In genomic region chr3:82998772-82999463, GRCm38 (mm10) we compare ENCODE assay signal across 9 mouse cellular contexts. TPM values are rescaled to one million over a fixed set of nuclear protein-coding genes. Genes with fewer than 3 reads are reported as not detected.
A peak's percentile ranks its signal among the peaks of the same experiment; 100 is the strongest.
DNase-seq lines count a peak whose midpoint lies in the region; ATAC-seq and TF ChIP-seq lines count a peak whose summit lies in the region.
"Had no signal": no experiment of that assay in that cellular context is flagged by ENCODE, and none has a peak within 500 bp of the region (broad histone marks: within the 10 kb centered on the region; RNA-seq: fewer than 3 reads in every experiment).

No protein-coding gene starts in this region.

- no peaks in the 10 kb centered on the region for H3K4me1 ChIP-seq in MEL (ENCODE audit: control insufficient read depth in 1 of 2, insufficient read depth in 2 of 2, low read length in 2 of 2)
- H3K4me1 ChIP-seq in stomach, embryonic 14.5 days (ENCODE audit: control insufficient read depth, insufficient read depth, low read length): peaks cover 3% of the 10 kb centered on the region; the same call in 1 of the 2 replicates

- H3K4me2 ChIP-seq in stomach, embryonic 14.5 days (replicated peaks; ENCODE audit: low read depth, low read length): no peak overlapping the region
- H3K4me2 ChIP-seq: liver, embryonic 15.5 days had no signal

- no peak overlapping the region for H3K4me3 ChIP-seq in MEL (ENCODE audit: control insufficient read depth in 1 of 2, insufficient read depth in 1 of 2, low read depth in 2 of 2, low read length in 2 of 2)
- H3K4me3 ChIP-seq in stomach, embryonic 14.5 days (ENCODE audit: low read depth, low read length): no peak overlapping the region
- H3K4me3 ChIP-seq: liver, embryonic 15.5 days had no signal

- 33% methylated on average over 8 of the region's 8 CpGs for WGBS in stomach, embryonic 14.5 days

- intact Hi-C loops in heart, postnatal 14 days (cut with DNase I): loop anchor here (1.0 kb wide), 1 partner anchor 55 kb away; no protein-coding TSS in a partner anchor

- DNase-seq in adrenal gland, postnatal 10 days: peak; percentile 47
- no peak for DNase-seq in adrenal gland, postnatal 4 days (ENCODE audit: low spot score in 2 of 2)
- DNase-seq in MEL (ENCODE audit: low read depth, low spot score): peak; percentile 60
- DNase-seq in embryo, embryonic 10 days (ENCODE audit: low spot score): peak; percentile 88
- peak; percentile 7 to 57 for DNase-seq in heart, postnatal 14 days
- DNase-seq in layer of hippocampus, adult 18-20 months (ENCODE audit: low spot score in 2 of 2): peak; percentile 48 to 92
- DNase-seq in lung, postnatal 10 days: peak; percentile 71

- no peak for TF ChIP-seq EP300 in MEL (IDR thresholded peaks at IDR 0.05; ENCODE audit: low read depth in 1 of 2, low read length in 2 of 2)

- no peaks in the 10 kb centered on the region for H3K79me2 ChIP-seq in MEL (ENCODE audit: control insufficient read depth, insufficient read depth, low read length, poor library complexity)

- TF ChIP-seq POLR2A in MEL (IDR thresholded peaks at IDR 0.05; ENCODE audit: control insufficient read depth in 1 of 2, insufficient read depth in 1 of 2, low read depth in 1 of 2, low read length in 2 of 2, poor library complexity in 1 of 2): no peak

- no peaks in the 10 kb centered on the region for H3K27me3 ChIP-seq in MEL (ENCODE audit: control insufficient read depth in 1 of 2, insufficient read depth in 2 of 2, low read length in 2 of 2)
- no peaks in the 10 kb centered on the region for H3K27me3 ChIP-seq in stomach, embryonic 14.5 days (ENCODE audit: control insufficient read depth, insufficient read depth, low read length)

- H3K9ac ChIP-seq in MEL (ENCODE audit: control insufficient read depth, low read depth, low read length, poor library complexity, severe bottlenecking): no peak overlapping the region
- no peak overlapping the region for H3K9ac ChIP-seq in stomach, embryonic 14.5 days (replicated peaks; ENCODE audit: low read depth, low read length)
- H3K9ac ChIP-seq: liver, embryonic 15.5 days had no signal

- TF ChIP-seq CTCF in MEL (IDR thresholded peaks at IDR 0.05 in 2 of 3, conservative IDR thresholded peaks at IDR 0.05 in 1 of 3; ENCODE audit: control insufficient read depth in 1 of 3, insufficient read depth in 1 of 3, low read depth in 2 of 3, low read length in 3 of 3, poor library complexity in 1 of 3, severe bottlenecking in 1 of 3): peak in 1 of 3 experiments; percentile 66; a peak in 2 of 6 replicates

- peak; percentile 74 for TF ChIP-seq RAD21 in MEL (IDR thresholded peaks at IDR 0.05; ENCODE audit: low read depth, low read length)

- H3K27ac ChIP-seq in MEL (ENCODE audit: control insufficient read depth, low read depth, low read length): no peak overlapping the region
- no peak overlapping the region for H3K27ac ChIP-seq in stomach, embryonic 14.5 days (ENCODE audit: low read length)
- H3K27ac ChIP-seq: liver, embryonic 15.5 days had no signal

- H3K36me3 ChIP-seq in MEL (ENCODE audit: control insufficient read depth in 1 of 2, insufficient read depth in 2 of 2, low read length in 2 of 2): no peaks in the 10 kb centered on the region
- no peaks in the 10 kb centered on the region for H3K36me3 ChIP-seq in stomach, embryonic 14.5 days (ENCODE audit: control insufficient read depth, insufficient read depth, low read length)
- H3K36me3 ChIP-seq: liver, embryonic 15.5 days had no signal

- peak; percentile 63; the same call in 1 of the 2 replicates for ATAC-seq in stomach, embryonic 14.5 days (ENCODE audit: insufficient number of reproducible peaks, insufficient read depth, low FRiP score, low read depth)

- H3K9me3 ChIP-seq in MEL (replicated peaks; ENCODE audit: insufficient read depth, low read length): no peaks in the 10 kb centered on the region
- H3K9me3 ChIP-seq in stomach, embryonic 14.5 days (ENCODE audit: control insufficient read depth, low read depth, low read length): no peaks in the 10 kb centered on the region
- H3K9me3 ChIP-seq: liver, embryonic 15.5 days had no signal

TF ChIP-seq in MEL, 35 proteins besides CTCF, POLR2A, EP300 and RAD21:
- no peak for TF ChIP-seq ZNF384 (IDR thresholded peaks at IDR 0.05; ENCODE audit: low read depth, low read length)
- TF ChIP-seq UBTF (IDR thresholded peaks at IDR 0.05; ENCODE audit: borderline replicate concordance, insufficient read depth, low read depth, low read length): no peak
- peak; percentile 50 for TF ChIP-seq ZC3H11A (IDR thresholded peaks at IDR 0.05; ENCODE audit: low read depth, low read length)
- peak; percentile 64 for TF ChIP-seq SMC3 (IDR thresholded peaks at IDR 0.05; ENCODE audit: low read depth, low read length)
- no peak for TF ChIP-seq MYB (IDR thresholded peaks at IDR 0.05; ENCODE audit: low read depth, low read length)
- no peak for TF ChIP-seq MEF2A (IDR thresholded peaks at IDR 0.05; ENCODE audit: extremely low read depth, insufficient replicate concordance, low read depth, low read length, poor library complexity, severe bottlenecking)
- TF ChIP-seq MAX (IDR thresholded peaks at IDR 0.05; ENCODE audit: low read length): no peak
- no peak for TF ChIP-seq TAL1 (IDR thresholded peaks at IDR 0.05; ENCODE audit: low read length)
- no peak for TF ChIP-seq CHD1 (IDR thresholded peaks at IDR 0.05; ENCODE audit: low read depth, low read length)
- no peak for TF ChIP-seq ETS1 (IDR thresholded peaks at IDR 0.05; ENCODE audit: low read depth, low read length)
- no peak for TF ChIP-seq MXI1 (IDR thresholded peaks at IDR 0.05; ENCODE audit: low read depth, low read length)
- TF ChIP-seq KAT2A (conservative IDR thresholded peaks at IDR 0.05; ENCODE audit: low read depth, low read length): no peak
- no peak for TF ChIP-seq MAFK (IDR thresholded peaks at IDR 0.05; ENCODE audit: borderline replicate concordance, low read depth, low read length)
- no peak for TF ChIP-seq HCFC1 (IDR thresholded peaks at IDR 0.05; ENCODE audit: low read depth, low read length)
- TF ChIP-seq GATA1 (IDR thresholded peaks at IDR 0.05; ENCODE audit: low read depth, low read length): no peak
- no peak for TF ChIP-seq E2F4 (IDR thresholded peaks at IDR 0.05; ENCODE audit: borderline replicate concordance, low read depth, low read length)

RNA-seq across cellular contexts. Expression of gene Fgg, which starts 8.6 kb away (rescaled TPM):
- 100 to 1,000 TPM; 236 to 622 TPM for total RNA-seq in adrenal gland, postnatal 10 days (2021)
- total RNA-seq in adrenal gland, postnatal 4 days (2021): 100 to 1,000 TPM in 1 of 2 experiments, 1 to 10 TPM in 1; 7.6 to 283 TPM
- total RNA-seq in MEL (2012; rRNA removed): not detected in 2 replicates
- not detected for polyA plus RNA-seq in MEL (2012; ENCODE audit: insufficient read depth in 1 of 2, insufficient read length in 2 of 2, low read depth in 1 of 2, low replicate concordance in 2 of 2, missing spikeins in 1 of 2)
- total RNA-seq in heart, postnatal 14 days (2021): not detected
- under 1 TPM in 1 of 2 experiments, not detected in 1; 0.17 TPM for total RNA-seq in layer of hippocampus, adult 18-20 months (2021)
- 0.95 TPM in 1 of 2 replicates, not detected in the other for polyA plus RNA-seq in stomach, embryonic 14.5 days (2014; fragmentation: Nextera tagmentation; extraction: Ambion mirVana)

RNA-seq across cellular contexts. Expression of gene Fga, which starts 27.0 kb away (rescaled TPM):
- total RNA-seq in adrenal gland, postnatal 10 days (2021): 100 to 1,000 TPM; 274 to 777 TPM
- total RNA-seq in adrenal gland, postnatal 4 days (2021): 100 to 1,000 TPM in 1 of 2 experiments, 1 to 10 TPM in 1; 8.3 to 344 TPM
- total RNA-seq in MEL (2012; rRNA removed): not detected in 2 replicates
- not detected for polyA plus RNA-seq in MEL (2012; ENCODE audit: insufficient read depth in 1 of 2, insufficient read length in 2 of 2, low read depth in 1 of 2, low replicate concordance in 2 of 2, missing spikeins in 1 of 2)
- total RNA-seq in heart, postnatal 14 days (2021): not detected
- total RNA-seq in layer of hippocampus, adult 18-20 months (2021): not detected
- 0.14 and 0.27 TPM in 2 replicates for polyA plus RNA-seq in stomach, embryonic 14.5 days (2014; fragmentation: Nextera tagmentation; extraction: Ambion mirVana)

RNA-seq across cellular contexts. Expression of gene Fgb, which starts 50.7 kb away (rescaled TPM):
- total RNA-seq in adrenal gland, postnatal 10 days (2021): 100 to 1,000 TPM; 122 to 356 TPM
- total RNA-seq in adrenal gland, postnatal 4 days (2021): 100 to 1,000 TPM in 1 of 2 experiments, 1 to 10 TPM in 1; 4.0 to 144 TPM
- total RNA-seq in MEL (2012; rRNA removed): not detected in 2 replicates
- polyA plus RNA-seq in MEL (2012; ENCODE audit: insufficient read depth in 1 of 2, insufficient read length in 2 of 2, low read depth in 1 of 2, low replicate concordance in 2 of 2, missing spikeins in 1 of 2): not detected
- not detected for total RNA-seq in heart, postnatal 14 days (2021)
- total RNA-seq in layer of hippocampus, adult 18-20 months (2021): not detected
- polyA plus RNA-seq in stomach, embryonic 14.5 days (2014; fragmentation: Nextera tagmentation; extraction: Ambion mirVana): 0.08 and 0.29 TPM in 2 replicates

RNA-seq across cellular contexts. Expression of gene Plrg1, which starts 56.4 kb away (rescaled TPM):
- 10 to 100 TPM; 44.2 to 45.3 TPM for total RNA-seq in adrenal gland, postnatal 10 days (2021)
- 10 to 100 TPM; 53.2 to 59.1 TPM for total RNA-seq in adrenal gland, postnatal 4 days (2021)
- 85.6 and 87.5 TPM in 2 replicates for total RNA-seq in MEL (2012; rRNA removed)
- 10 to 100 TPM in 1 of 2 experiments, not detected in 1; 88.8 TPM for polyA plus RNA-seq in MEL (2012; ENCODE audit: insufficient read depth in 1 of 2, insufficient read length in 2 of 2, low read depth in 1 of 2, low replicate concordance in 2 of 2, missing spikeins in 1 of 2)
- 10 to 100 TPM; 26.4 to 31.5 TPM for total RNA-seq in heart, postnatal 14 days (2021)
- total RNA-seq in layer of hippocampus, adult 18-20 months (2021): 10 to 100 TPM; 51.3 to 56.5 TPM
- 98.0 and 103 TPM in 2 replicates for polyA plus RNA-seq in stomach, embryonic 14.5 days (2014; fragmentation: Nextera tagmentation; extraction: Ambion mirVana)

Comparison
In these comparisons a context has a peak if more than half of its experiments do, and no peak if none do; other contexts are left out.
1. DNase-seq: peak in adrenal gland, postnatal 10 days (single experiment), MEL (single experiment), embryo, embryonic 10 days (single experiment), heart, postnatal 14 days (2 of 2), layer of hippocampus, adult 18-20 months (2 of 2) and lung, postnatal 10 days (single experiment); none in adrenal gland, postnatal 4 days (0 of 2).